Mouse (Mus musculus) CH12.LX (cell line): ENCODE results near the gene Rsad1. TPM values are rescaled to one million over a fixed set of nuclear protein-coding genes. Genes with fewer than 3 reads are reported as not detected.

Source experiments
- DNase-seq: peaks from one replicate; pipeline ENCODE4 v3.0.0-alpha.2; 2013; ENCODE audit errors: extremely low read depth
- H3K27ac ChIP-seq: 2 replicates; pipeline ENCODE4 v1.5.1; 2012; ENCODE audit warnings: low read depth, mild to moderate bottlenecking, control low read depth, moderate library complexity; ENCODE audit not compliant: insufficient read depth
- H3K27me3 ChIP-seq: replicated peaks from 2 replicates; pipeline ENCODE3; 2012; ENCODE audit warnings: inconsistent platforms
- H3K36me3 ChIP-seq, 2 experiments: replicated peaks in 1 of 2; 2 replicates each; pipeline versions ENCODE3 to v1.6.1; 2012; ENCODE audit warnings: inconsistent platforms in 1 of 2, low read length in 1 of 2, mild to moderate bottlenecking in 1 of 2, mixed read lengths in 1 of 2, moderate library complexity in 1 of 2; ENCODE audit not compliant: control insufficient read depth in 1 of 2, insufficient read depth in 1 of 2
- H3K4me1 ChIP-seq, 2 experiments: 2 replicates each; pipeline ENCODE4 v1.6.1; 2012; ENCODE audit warnings: inconsistent platforms in 1 of 2, moderate library complexity in 1 of 2; ENCODE audit not compliant: insufficient read depth in 2 of 2, control insufficient read depth in 1 of 2
- H3K4me2 ChIP-seq: 2 replicates; pipeline ENCODE4 v1.6.1; 2012; ENCODE audit warnings: low read depth, mild to moderate bottlenecking, control low read depth; ENCODE audit not compliant: poor library complexity, insufficient read depth, severe bottlenecking
- H3K4me3 ChIP-seq, 3 experiments: fragments of 150-350 bp in 1 of 3; sonication (generic) in 1 of 3; replicated peaks in 1 of 3; 2 replicates each; pipeline versions ENCODE3 to v1.5.1; 2011 to 2012; ENCODE audit warnings: low read depth in 2 of 3, low read length in 2 of 3, mild to moderate bottlenecking in 2 of 3, moderate library complexity in 2 of 3, control low read depth in 1 of 3, improper control_type of control experiment in 1 of 3, inconsistent platforms in 1 of 3, mixed read lengths in 1 of 3; ENCODE audit not compliant: poor library complexity in 1 of 3
- H3K79me2 ChIP-seq: replicated peaks from 2 replicates; pipeline ENCODE4 v1.6.1; 2012; ENCODE audit warnings: mild to moderate bottlenecking, moderate library complexity; ENCODE audit not compliant: control insufficient read depth, poor library complexity, insufficient read depth, severe bottlenecking; ENCODE audit errors: extremely low read depth
- H3K9ac ChIP-seq: 2 replicates; pipeline ENCODE4 v1.6.1; 2012; ENCODE audit warnings: low read depth, mild to moderate bottlenecking, control low read depth, moderate library complexity; ENCODE audit not compliant: insufficient read depth
- H3K9me3 ChIP-seq: replicated peaks from 2 replicates; pipeline ENCODE3; 2012; ENCODE audit warnings: low read length, inconsistent platforms, mixed read lengths
- BHLHE40 ChIP-seq: IDR thresholded peaks from 2 replicates; pipeline ENCODE4 v1.6.1; 2011; ENCODE audit warnings: mild to moderate bottlenecking, low read depth, low read length, improper control_type of control experiment
- CHD1 ChIP-seq: IDR thresholded peaks from 2 replicates; pipeline ENCODE4 v1.6.1; 2012; ENCODE audit warnings: low read depth, low read length, improper control_type of control experiment, inconsistent platforms
- CTCF ChIP-seq, 2 experiments: IDR thresholded peaks in 1 of 2; conservative IDR thresholded peaks in 1 of 2; 2 replicates each; pipeline ENCODE4 v1.5.1; 2011 to 2012; ENCODE audit warnings: low read depth in 2 of 2, low read length in 2 of 2, improper control_type of control experiment in 1 of 2, inconsistent platforms in 1 of 2, mild to moderate bottlenecking in 1 of 2, moderate library complexity in 1 of 2
- E2F4 ChIP-seq: IDR thresholded peaks from 2 replicates; pipeline ENCODE4 v1.6.1; 2011; ENCODE audit warnings: low read depth, low read length, improper control_type of control experiment; ENCODE audit not compliant: insufficient replicate concordance
- ETS1 ChIP-seq: conservative IDR thresholded peaks from 2 replicates; pipeline ENCODE4 v1.6.1; 2012; ENCODE audit warnings: low read depth, mild to moderate bottlenecking, inconsistent platforms, low read length, improper control_type of control experiment, moderate library complexity
- KAT2A ChIP-seq: IDR thresholded peaks from 2 replicates; pipeline ENCODE4 v1.6.1; 2012; ENCODE audit warnings: low read length, improper control_type of control experiment, inconsistent platforms; ENCODE audit not compliant: insufficient replicate concordance
- MAFK ChIP-seq: IDR thresholded peaks from 2 replicates; pipeline ENCODE4 v1.6.1; 2011; ENCODE audit warnings: low read length, improper control_type of control experiment; ENCODE audit not compliant: insufficient replicate concordance
- MAX ChIP-seq: IDR thresholded peaks from 2 replicates; pipeline ENCODE4 v1.6.1; 2011; ENCODE audit warnings: low read length, improper control_type of control experiment
- MAZ ChIP-seq: IDR thresholded peaks from 2 replicates; pipeline ENCODE4 v1.6.1; 2012; ENCODE audit warnings: low read depth, mild to moderate bottlenecking, inconsistent platforms, low read length, improper control_type of control experiment, moderate library complexity
- MEF2A ChIP-seq: IDR thresholded peaks from 2 replicates; pipeline ENCODE4 v1.6.1; 2014; ENCODE audit warnings: low read depth, mild to moderate bottlenecking, inconsistent platforms, low read length, improper control_type of control experiment, borderline replicate concordance
- MXI1 ChIP-seq: IDR thresholded peaks from 2 replicates; pipeline ENCODE4 v1.6.1; 2011; ENCODE audit warnings: mild to moderate bottlenecking, low read depth, low read length, improper control_type of control experiment
- MYC ChIP-seq: IDR thresholded peaks from 2 replicates; pipeline ENCODE4 v1.6.1; 2011; ENCODE audit warnings: low read depth, mild to moderate bottlenecking, improper control_type of control experiment, low read length
- NELFE ChIP-seq: IDR thresholded peaks from 2 replicates; pipeline ENCODE4 v1.6.1; 2011; ENCODE audit warnings: low read depth, low read length, improper control_type of control experiment
- NRF1 ChIP-seq: IDR thresholded peaks from 2 replicates; pipeline ENCODE4 v1.6.1; 2014; ENCODE audit warnings: low read depth, mild to moderate bottlenecking, inconsistent platforms, low read length, improper control_type of control experiment, moderate library complexity
- PAX5 ChIP-seq: IDR thresholded peaks from 2 replicates; pipeline ENCODE4 v1.6.1; 2012; ENCODE audit warnings: low read length, inconsistent platforms, mixed read lengths
- POLR2AphosphoS2 ChIP-seq: IDR thresholded peaks from 2 replicates; pipeline ENCODE4 v1.6.1; 2011; ENCODE audit warnings: low read depth, low read length, improper control_type of control experiment
- SIN3A ChIP-seq: IDR thresholded peaks from 2 replicates; pipeline ENCODE4 v1.6.1; 2012; ENCODE audit warnings: low read length, improper control_type of control experiment, inconsistent platforms
- SMC3 ChIP-seq: IDR thresholded peaks from 2 replicates; pipeline ENCODE4 v1.6.1; 2011; ENCODE audit warnings: low read depth, low read length, improper control_type of control experiment
- TBP ChIP-seq: conservative IDR thresholded peaks from 2 replicates; pipeline ENCODE4 v1.6.1; 2011; ENCODE audit warnings: low read depth, low read length, improper control_type of control experiment
- UBTF ChIP-seq: IDR thresholded peaks from 2 replicates; pipeline ENCODE4 v1.6.1; 2012; ENCODE audit warnings: low read depth, mild to moderate bottlenecking, inconsistent platforms, low read length, improper control_type of control experiment, moderate library complexity
- USF2 ChIP-seq: conservative IDR thresholded peaks from 2 replicates; pipeline ENCODE4 v1.6.1; 2011; ENCODE audit warnings: low read depth, low read length, improper control_type of control experiment
- ZC3H11A ChIP-seq: IDR thresholded peaks from 2 replicates; pipeline ENCODE4 v1.6.1; 2012; ENCODE audit warnings: low read depth, mild to moderate bottlenecking, inconsistent platforms, low read length, improper control_type of control experiment
- ZMIZ1 ChIP-seq: IDR thresholded peaks from 2 replicates; pipeline ENCODE4 v1.6.1; 2012; ENCODE audit warnings: low read depth, mild to moderate bottlenecking, inconsistent platforms, low read length, improper control_type of control experiment
- ZNF384 ChIP-seq: IDR thresholded peaks from 2 replicates; pipeline ENCODE4 v1.6.1; 2012; ENCODE audit warnings: low read depth, low read length, improper control_type of control experiment, inconsistent platforms
- dilution Hi-C: fragments of 300-500 bp; cut with MboI; formaldehyde crosslinking; loops from 2 replicates; pipeline ENCODE4 v1.14.3; 2020; ENCODE audit warnings: low sequenced_read_pairs; ENCODE audit not compliant: extremely low pct_unique_long_range_greater_than_20kb, extremely low pct_ligation_motif_present
- in situ Hi-C: fragments of 300-500 bp; cut with MboI; formaldehyde crosslinking; loops from 3 replicates; pipeline ENCODE4 v1.14.3; 2019; ENCODE audit warnings: low sequenced_read_pairs, low pct_ligation_motif_present, low pct_unique_long_range_greater_than_20kb, mixed read lengths
- polyA plus RNA-seq: library from polyadenylated mRNA; unstranded; fragments of >175 nt; gene quantifications from 2 replicates; pipeline ENCODE4 v1.2.1, GENCODE M21; 2012; ENCODE audit warnings: low read depth; ENCODE audit not compliant: insufficient read length
- total RNA-seq, 2 experiments: library from RNA; depleted of rRNA; stranded (reverse); fragments of 300-350 nt in 1 of 2; fragments of >200 nt in 1 of 2; gene quantifications; 2 replicates each; pipeline ENCODE4 v1.2.3; 2012 to 2014

The Rsad1 gene
- total and polyA plus RNA-seq, 3 experiments = 7.3 to 9.3 (median 9.2) TPM

GRCm38 (mm10) chr11:94508976-94509375 lies 40.1 kb downstream of the Rsad1 start:
- peaks cover 20% of the 10 kb centered on the region for H3K9me3 ChIP-seq
- dilution Hi-C loops = no loop called here
- no peak for TF ChIP-seq UBTF
- no peak overlapping the region for H3K27ac ChIP-seq
- no peaks in the 10 kb centered on the region for H3K79me2 ChIP-seq
- no peak overlapping the region for H3K4me3 ChIP-seq
- no peak overlapping the region for H3K9ac ChIP-seq
- H3K4me1 ChIP-seq = no peaks in the 10 kb centered on the region
- no peak for DNase-seq
- in situ Hi-C loops = no loop called here
- no peak overlapping the region for H3K4me2 ChIP-seq
- H3K27me3 ChIP-seq = peaks cover 60% of the 10 kb centered on the region
- H3K36me3 ChIP-seq = no peaks in the 10 kb centered on the region

- H3K4me3 ChIP-seq = no peak overlapping the region
- no peaks in the 10 kb centered on the region for H3K79me2 ChIP-seq
- TF ChIP-seq BHLHE40 = no peak
- TF ChIP-seq USF2 = no peak
- TF ChIP-seq KAT2A = no peak
- no peak for TF ChIP-seq MYC
- TF ChIP-seq MAX = no peak
- no peak for TF ChIP-seq MEF2A
- TF ChIP-seq NRF1 = no peak
- no peak for TF ChIP-seq MAFK
- TF ChIP-seq, all 38 proteins: peak for 0
- no peaks in the 10 kb centered on the region for H3K36me3 ChIP-seq
- no peak overlapping the region for H3K27ac ChIP-seq
- dilution Hi-C loops (no loop called here), in situ Hi-C loops (loop anchor here (5.0 kb wide), 1 partner anchor 36 kb away; no protein-coding TSS in a partner anchor)
- H3K27me3 ChIP-seq = peaks cover 79% of the 10 kb centered on the region
- no peaks in the 10 kb centered on the region for H3K9me3 ChIP-seq
- H3K4me2 ChIP-seq = no peak overlapping the region
- no peak overlapping the region for H3K9ac ChIP-seq
- no peak for DNase-seq
- H3K4me1 ChIP-seq = peaks cover 9 to 16% of the 10 kb centered on the region in 2 experiments; a peak in 3 of 4 replicates
Measured at GRCm38 (mm10) chr11:94501482-94501881, 47.6 kb downstream of the Rsad1 start.

GRCm38 (mm10) chr11:94500362-94500761 lies 48.7 kb downstream of the Rsad1 start:
- Histone ChIP-seq H3K27me3 (peaks cover 77% of the 10 kb centered on the region), H3K79me2 (no peaks in the 10 kb centered on the region), H3K4me3 (no peak overlapping the region)
- dilution Hi-C loops = no loop called here
- TF ChIP-seq SIN3A (no peak), NRF1 (no peak), CHD1 (no peak), UBTF (no peak), MYC (no peak), ETS1 (no peak), NELFE (no peak), MAZ (no peak), SMC3 (no peak), PAX5 (no peak), TBP (no peak), MAFK (no peak), ZC3H11A (no peak), E2F4 (no peak), ZNF384 (no peak), POLR2AphosphoS2 (no peak), USF2 (no peak), ZMIZ1 (no peak), CTCF (conservative IDR thresholded peaks at IDR 0.05 in 1 of 2, IDR thresholded peaks at IDR 0.05 in 1 of 2; ENCODE audit: low read depth in 2 of 2, low read length in 2 of 2) (no peak), MXI1 (no peak)
- TF ChIP-seq, all 38 proteins: peak for 0
- in situ Hi-C loops = loop anchor here (5.0 kb wide), 1 partner anchor 37 kb away; no protein-coding TSS in a partner anchor
- H3K4me1 ChIP-seq = peaks cover 9 to 26% of the 10 kb centered on the region in 2 experiments; a peak in 3 of 4 replicates
- H3K27ac ChIP-seq = no peak overlapping the region
- H3K9me3 ChIP-seq = no peaks in the 10 kb centered on the region
- H3K36me3 ChIP-seq = no peaks in the 10 kb centered on the region
- no peak overlapping the region for H3K9ac ChIP-seq
- DNase-seq = no peak
- H3K4me2 ChIP-seq = no peak overlapping the region
